Mouse (Mus musculus) heart, adult 8-10 months (tissue): ENCODE measurements around the gene Col4a6. TPM values are rescaled to one million over a fixed set of nuclear protein-coding genes. Genes with fewer than 3 reads are reported as not detected.
A peak's percentile ranks its signal among the peaks of the same experiment; 100 is the strongest.

Experiments used
- DNase-seq: peaks from one replicate; pipeline ENCODE4 v3.0.0; 2022; ENCODE audit warnings: low spot score
- total RNA-seq, 4 experiments: library from RNA; stranded (reverse); gene quantifications; 2 replicates each; pipeline ENCODE4 v1.2.4; 2022

Gene Col4a6
- 1 to 10 TPM; 1.4 to 2.0 (median 1.8) TPM for total RNA-seq

GRCm38 (mm10) chrX:141473470-141474302, at the start of gene Col4a6:
Gene Col4a6 (minus strand): TSS chrX:141474076.
- no peak for DNase-seq

DNA sequence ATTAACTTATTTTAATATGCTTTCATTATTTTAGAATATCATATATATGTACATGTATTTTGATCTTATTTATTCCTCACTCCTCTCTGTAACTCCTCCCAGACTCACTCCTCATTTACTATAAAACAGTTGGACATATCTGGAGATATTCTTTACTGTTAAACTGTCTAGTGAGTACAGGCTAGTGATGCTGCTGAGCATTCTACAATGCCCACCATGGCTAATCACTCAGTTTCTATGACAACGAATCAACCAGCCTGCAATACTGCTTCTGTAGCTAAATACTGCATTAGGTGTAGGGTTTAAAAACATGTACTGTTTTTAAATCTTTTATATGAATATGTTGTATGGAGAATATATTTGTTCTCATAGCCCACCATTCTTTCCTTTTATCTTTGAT, 29.2 kb upstream of the Col4a6 start:
- no peak for DNase-seq

DNA sequence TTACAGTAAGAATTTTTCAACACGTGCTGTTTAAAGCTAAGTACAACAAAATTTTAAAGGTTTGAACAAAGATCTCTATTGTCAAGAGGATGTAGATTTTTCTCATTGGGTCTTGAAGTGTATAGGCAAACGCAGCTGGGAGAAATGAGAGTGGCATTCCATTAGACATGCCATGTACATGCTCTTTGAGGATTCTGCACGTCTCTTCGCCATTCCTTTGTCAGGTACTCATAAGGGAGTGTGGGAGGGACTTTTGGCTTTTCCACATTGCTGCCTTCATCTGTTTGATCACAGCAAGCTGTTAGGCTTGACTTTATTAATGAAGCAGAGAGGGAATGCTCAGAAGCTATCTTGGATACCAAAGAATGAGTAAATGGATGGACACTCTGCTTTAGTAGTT, 20.7 kb upstream of the Col4a6 start:
- DNase-seq, result no peak

GRCm38 (mm10) chrX:141475566-141476327, 1.9 kb upstream of the Col4a6 start:
- DNase-seq, result no peak

- DNase-seq, result peak; percentile 50
Measured at GRCm38 (mm10) chrX:141475110-141475509, 1.2 kb upstream of the Col4a6 start, which contains the start of gene Col4a5. Gene Col4a5 (plus strand): TSS chrX:141475385.

GRCm38 (mm10) chrX:141447936-141448335, 25.9 kb downstream of the Col4a6 start:
- no peak for DNase-seq

GRCm38 (mm10) chrX:141439423-141439822, 34.5 kb downstream of the Col4a6 start:
- no peak for DNase-seq

GRCm38 (mm10) chrX:141436780-141437179, 37.1 kb downstream of the Col4a6 start:
- no peak for DNase-seq

- peak; percentile 1 for DNase-seq
Measured at GRCm38 (mm10) chrX:141415318-141415717, 58.6 kb downstream of the Col4a6 start.

GRCm38 (mm10) chrX:141396243-141396642, 77.6 kb downstream of the Col4a6 start:
- DNase-seq, result no peak

DNA sequence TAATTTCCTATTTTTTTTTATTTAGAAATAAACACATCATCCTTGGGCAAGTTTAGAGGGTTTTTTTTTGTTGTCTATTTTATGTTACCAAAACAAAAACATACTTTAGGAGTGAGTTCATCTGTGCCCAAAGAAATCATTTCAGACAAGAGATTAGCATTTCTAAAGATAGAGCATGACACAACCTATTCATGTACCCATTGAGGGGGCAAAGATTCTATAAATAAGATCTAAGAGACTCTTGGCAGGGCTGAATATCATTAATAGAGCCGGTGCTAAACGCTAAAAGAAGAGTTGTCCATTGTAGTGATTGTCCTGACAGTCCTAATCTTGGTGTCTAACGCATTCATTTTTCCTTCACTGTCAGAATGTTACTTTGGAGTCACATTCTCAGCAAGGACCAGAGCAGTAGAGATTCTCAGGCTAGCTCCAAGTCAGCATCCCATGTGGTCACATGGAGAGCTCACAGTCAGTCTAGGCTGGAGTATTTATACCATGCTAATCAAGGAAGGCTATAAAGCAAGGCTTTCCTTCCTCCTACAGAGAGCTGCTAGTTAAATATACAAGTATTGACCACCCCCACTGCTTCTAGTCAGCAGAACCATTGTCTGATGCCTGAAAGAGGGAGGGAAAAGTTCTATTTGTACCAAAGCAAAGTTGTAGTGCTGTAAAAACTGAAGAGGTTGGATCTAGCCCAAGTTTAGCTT, 88.3 kb downstream of the Col4a6 start:
- no peak for DNase-seq

- DNase-seq, result no peak
Measured at GRCm38 (mm10) chrX:141384632-141385031, 89.2 kb downstream of the Col4a6 start.

DNA sequence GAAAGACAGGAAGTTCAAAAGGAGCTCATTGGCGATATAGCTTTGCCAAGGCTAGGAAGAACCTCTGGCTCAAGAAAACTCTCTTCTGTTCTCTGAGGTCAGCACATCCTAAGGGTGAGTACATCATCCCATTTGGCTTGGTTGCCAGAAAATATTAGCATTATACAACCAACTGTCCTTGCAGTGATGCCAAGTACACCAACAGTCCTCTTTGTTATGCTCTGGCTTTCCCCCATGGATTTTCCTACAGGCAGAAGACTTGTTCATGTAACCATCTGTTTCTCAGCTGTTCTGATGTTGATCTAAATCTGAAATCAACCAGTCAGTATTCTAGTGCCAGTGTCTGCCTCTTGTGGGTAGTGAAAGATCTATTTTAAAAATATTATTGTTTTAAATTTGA, 103.6 kb downstream of the Col4a6 start:
- DNase-seq, result no peak

GRCm38 (mm10) chrX:141363331-141363730, 110.5 kb downstream of the Col4a6 start:
- DNase-seq, result peak; percentile 46

DNA sequence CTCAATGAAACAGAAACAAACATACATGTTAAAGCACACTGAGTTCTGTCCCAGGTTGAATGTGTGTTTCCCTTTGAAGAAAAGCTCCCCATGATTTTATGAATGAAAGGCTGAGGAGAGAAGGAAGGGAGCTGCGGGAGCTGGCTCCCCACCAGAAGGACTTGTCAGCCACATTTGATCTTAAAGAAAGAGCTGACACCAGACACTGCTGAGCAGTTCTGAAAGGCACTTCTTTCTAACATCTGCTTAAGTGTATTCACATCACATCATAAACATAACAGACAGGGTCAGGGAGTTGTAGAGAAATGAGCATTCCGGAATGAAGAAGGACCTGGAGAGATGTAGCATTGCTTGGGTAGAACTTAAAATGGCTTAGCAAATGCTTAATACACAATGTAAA, 132.5 kb downstream of the Col4a6 start:
- DNase-seq, result no peak

DNA sequence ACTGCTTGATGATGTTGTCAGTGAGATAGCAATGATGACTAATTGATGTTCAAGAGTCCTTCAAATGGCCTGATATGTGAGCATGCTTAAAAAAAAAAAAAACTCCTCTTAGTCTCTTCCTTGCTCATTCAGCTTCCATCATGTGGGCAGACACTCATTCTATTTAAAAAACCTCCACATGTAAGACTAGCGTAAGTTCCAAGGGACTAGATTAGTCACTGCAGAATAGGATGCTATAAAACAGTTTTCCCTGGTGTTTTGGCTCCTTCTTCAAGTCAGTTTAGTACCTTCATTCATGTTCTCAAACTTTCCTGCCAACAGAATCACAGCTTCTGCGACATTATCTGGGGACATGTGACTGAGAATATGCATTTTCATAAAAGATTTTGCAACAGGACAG, 145.8 kb downstream of the Col4a6 start:
- DNase-seq, result no peak

GRCm38 (mm10) chrX:141324201-141324600, 149.7 kb downstream of the Col4a6 start:
- DNase-seq, result peak; percentile 41

DNA sequence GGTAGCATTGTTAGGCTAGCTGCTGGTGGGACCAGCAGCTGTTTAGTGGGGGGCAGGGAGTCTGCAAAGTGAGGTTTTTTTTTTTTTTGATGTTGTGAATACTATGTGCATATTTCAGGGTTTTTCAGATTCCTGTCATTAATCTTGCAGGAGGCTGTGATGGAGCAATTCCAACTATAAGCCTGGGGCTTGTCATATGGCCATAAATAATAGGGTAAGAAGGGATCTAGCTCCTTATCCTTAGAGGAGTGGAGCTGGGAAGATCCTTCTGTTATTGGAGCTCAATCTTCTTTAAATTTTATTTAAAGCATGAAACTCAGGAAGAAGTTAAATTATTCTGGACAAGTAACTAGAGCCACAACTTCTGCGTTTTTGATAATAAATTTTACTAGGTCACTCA, 157.7 kb downstream of the Col4a6 start:
- no peak for DNase-seq

DNA sequence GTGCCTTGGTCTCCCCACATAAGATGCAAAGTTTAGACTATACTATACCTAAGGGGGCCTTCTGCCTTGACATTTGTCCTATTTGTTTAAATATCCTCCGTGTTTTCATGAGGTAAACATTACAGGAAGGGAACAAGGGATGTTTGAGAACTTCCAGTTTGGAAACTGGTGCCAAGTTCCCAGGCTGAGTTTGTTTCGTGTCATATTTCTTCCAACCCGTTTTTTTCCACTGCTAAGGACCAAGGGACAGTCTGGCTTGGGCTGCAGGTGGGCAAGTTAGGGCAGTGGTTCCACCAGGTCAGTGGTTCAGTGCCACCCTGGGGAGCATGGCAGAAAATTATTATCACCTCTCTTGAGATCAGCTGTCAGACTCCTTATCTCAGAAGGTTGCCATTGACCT, 158.1 kb downstream of the Col4a6 start:
- DNase-seq, result no peak

DNA sequence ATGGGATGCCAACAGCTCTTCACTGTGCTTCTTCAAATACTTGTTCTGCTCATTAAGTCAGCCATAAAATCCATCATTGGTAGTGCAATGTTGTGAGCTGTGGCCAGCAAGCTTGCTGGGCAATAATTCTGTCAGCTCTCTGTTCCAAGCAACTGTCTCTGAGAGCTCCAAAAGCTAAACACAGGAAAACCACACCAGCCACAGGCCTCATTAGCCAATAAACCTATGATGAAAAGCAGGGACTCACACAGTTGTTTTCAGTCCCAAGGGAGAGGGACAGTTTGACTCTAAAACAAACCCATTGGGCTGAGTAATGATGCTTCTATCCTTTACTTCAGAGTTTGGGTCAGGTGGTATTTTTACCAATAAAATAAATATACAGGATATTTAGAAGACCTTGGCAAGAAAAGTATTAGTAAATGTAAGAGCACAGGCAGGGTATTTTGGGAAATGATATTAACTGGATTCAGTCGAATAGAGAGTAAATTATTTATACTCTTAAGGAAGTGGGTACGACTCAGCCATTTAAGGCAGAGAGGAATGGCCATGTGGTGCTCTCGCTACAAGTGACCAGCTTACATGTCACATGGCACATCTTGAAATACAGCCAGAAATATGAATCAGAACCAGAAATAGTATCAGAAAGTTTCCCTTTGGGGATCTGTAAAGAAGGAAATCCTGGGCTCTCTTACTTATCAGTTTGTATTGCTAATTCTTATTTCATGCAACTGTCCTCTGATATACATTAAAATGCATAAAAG, 181.0 kb downstream of the Col4a6 start:
- no peak for DNase-seq

DNA sequence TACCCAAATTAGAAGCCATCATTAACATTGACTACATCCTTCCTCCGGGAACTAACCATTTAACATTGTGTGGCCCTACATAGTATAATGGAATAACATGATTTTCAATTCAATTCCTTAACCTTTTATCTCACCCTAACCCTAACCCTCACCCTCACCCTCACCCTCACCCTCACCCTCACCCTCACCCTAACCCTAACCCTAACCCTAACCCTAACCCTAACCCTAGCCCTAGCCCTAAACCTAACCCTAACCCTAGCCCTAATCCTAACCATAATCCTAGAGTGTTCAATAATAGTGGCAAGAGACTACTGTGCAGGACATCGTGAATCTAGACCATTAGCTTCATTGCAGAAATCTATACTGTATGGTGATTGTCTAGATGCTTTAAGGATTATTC, 197.5 kb downstream of the Col4a6 start:
- DNase-seq, result no peak
